Mouse (Mus musculus): ENCODE measurements at regions not wholly inside any gene's neighbourhood (a gene's known extent, or its start where the extent isn't known, plus 50 kb on each side); places are given as distances from the start of the nearest gene placed in this dataset.

DNA sequence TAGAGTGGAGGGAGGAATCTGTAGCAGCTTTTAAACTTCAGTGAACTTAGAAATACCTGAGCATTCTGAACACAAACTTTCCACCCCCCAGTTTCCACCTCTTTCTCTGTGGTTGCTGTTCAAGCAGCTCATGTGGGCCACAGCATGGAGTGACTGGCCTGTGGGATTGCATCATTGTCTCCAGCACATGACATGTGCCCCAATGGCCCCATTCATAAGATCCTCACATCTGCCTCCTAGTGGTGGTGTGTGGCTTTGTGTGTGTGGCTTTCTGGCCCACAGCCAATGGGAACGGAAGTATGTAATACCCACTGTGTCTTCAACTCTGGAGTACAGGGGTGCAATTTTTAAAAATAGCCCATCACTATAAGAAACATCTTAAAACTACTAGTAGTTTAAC lies 223.0 kb downstream of the Nkx6-1 start:
- TF ChIP-seq POLR2A (IDR thresholded peaks at IDR 0.05; ENCODE audit: borderline replicate concordance, extremely low read depth, low read depth, low read length) (no peak), CTCF (IDR thresholded peaks at IDR 0.05; ENCODE audit: insufficient read depth, low read length) (no peak)
